Mouse (Mus musculus): ENCODE measurements around the gene Abca8b.

GRCm38 (mm10) chr11:109902616-109903598, 92.7 kb downstream of the Abca8b start:
- no peak for TF ChIP-seq CTCF (IDR thresholded peaks at IDR 0.05; ENCODE audit: extremely low read depth, insufficient read depth, insufficient read length, insufficient replicate concordance)
- no peak for TF ChIP-seq POLR2A (IDR thresholded peaks at IDR 0.05; ENCODE audit: low read depth, low read length)

Measured in spleen, adult 2 months (tissue).